ENCODE assay signal across 8 mouse cellular contexts in the genomic region with DNA sequence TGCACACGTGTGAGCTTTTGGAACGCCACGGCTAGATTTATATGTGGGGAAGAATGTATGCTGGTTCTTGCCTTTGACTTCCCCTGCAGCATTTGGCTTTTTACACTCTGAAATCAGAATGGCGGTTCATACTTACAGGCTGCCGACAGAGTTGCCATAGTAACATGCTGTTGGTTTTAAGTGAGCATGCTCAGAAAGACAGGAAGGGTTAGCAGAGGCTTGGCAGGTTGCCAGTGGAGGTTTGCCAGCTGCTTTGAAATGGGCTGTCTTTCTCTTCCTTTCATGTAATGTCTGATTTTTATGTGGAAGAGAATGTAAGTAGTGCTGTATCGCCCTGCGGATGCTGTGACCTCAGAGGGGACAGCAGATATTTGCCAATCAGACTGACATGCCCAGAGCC. TPM values are rescaled to one million over a fixed set of nuclear protein-coding genes. Genes with fewer than 3 reads are reported as not detected.
A peak's percentile ranks its signal among the peaks of the same experiment; 100 is the strongest.
DNase-seq lines count a peak whose midpoint lies in the region; ATAC-seq and TF ChIP-seq lines count a peak whose summit lies in the region.

No protein-coding gene starts in this region.

- TF ChIP-seq CTCF in MEL (IDR thresholded peaks at IDR 0.05 in 2 of 3, conservative IDR thresholded peaks at IDR 0.05 in 1 of 3; ENCODE audit: control insufficient read depth in 1 of 3, insufficient read depth in 1 of 3, low read depth in 2 of 3, low read length in 3 of 3, poor library complexity in 1 of 3, severe bottlenecking in 1 of 3): no peak
- TF ChIP-seq CTCF in lung, embryonic 14.5 days (IDR thresholded peaks at IDR 0.05; ENCODE audit: low read depth): no peak

- H3K27ac ChIP-seq in MEL (ENCODE audit: control insufficient read depth, low read depth, low read length): peak overlapping the region; percentile 42
- H3K27ac ChIP-seq in hindbrain, embryonic 11.5 days (ENCODE audit: low read depth, low read length): peak overlapping the region; percentile 75
- peak overlapping the region; percentile 93 for H3K27ac ChIP-seq in lung, embryonic 14.5 days (ENCODE audit: low read depth)

- no peaks in the 10 kb centered on the region for H3K27me3 ChIP-seq in MEL (ENCODE audit: control insufficient read depth in 1 of 2, insufficient read depth in 2 of 2, low read length in 2 of 2)
- no peaks in the 10 kb centered on the region for H3K27me3 ChIP-seq in hindbrain, embryonic 11.5 days (ENCODE audit: control insufficient read depth, insufficient read depth, low read length)
- no peaks in the 10 kb centered on the region for H3K27me3 ChIP-seq in lung, embryonic 14.5 days (ENCODE audit: insufficient read depth, low read length)

- peaks cover 5 to 8% of the 10 kb centered on the region in 2 experiments; a peak in 3 of 4 replicates for H3K4me1 ChIP-seq in MEL (ENCODE audit: control insufficient read depth in 1 of 2, insufficient read depth in 2 of 2, low read length in 2 of 2)
- H3K4me1 ChIP-seq in hindbrain, embryonic 11.5 days (replicated peaks; ENCODE audit: control insufficient read depth, insufficient read depth, low read length): no peaks in the 10 kb centered on the region
- H3K4me1 ChIP-seq in lung, embryonic 14.5 days (ENCODE audit: insufficient read depth): peaks cover 4% of the 10 kb centered on the region; the same call in 1 of the 2 replicates

- H3K4me2 ChIP-seq in hindbrain, embryonic 11.5 days (replicated peaks; ENCODE audit: low read depth, low read length): peak overlapping the region; percentile 27
- peak overlapping the region; percentile 62 for H3K4me2 ChIP-seq in lung, embryonic 14.5 days

- TF ChIP-seq RAD21 in MEL (IDR thresholded peaks at IDR 0.05; ENCODE audit: low read depth, low read length): no peak

- ATAC-seq in hindbrain, embryonic 11.5 days (ENCODE audit: low FRiP score): peak; percentile 91
- ATAC-seq in lung, embryonic 14.5 days (ENCODE audit: insufficient read depth): peak; percentile 91
- peak; percentile 88 for ATAC-seq in neutrophil, adult 5-6 weeks (ENCODE audit: extremely low read depth, insufficient number of reproducible peaks, low FRiP score, poor library complexity, severe bottlenecking)

- H3K9me3 ChIP-seq in MEL (replicated peaks; ENCODE audit: insufficient read depth, low read length): no peaks in the 10 kb centered on the region
- H3K9me3 ChIP-seq in hindbrain, embryonic 11.5 days (ENCODE audit: control insufficient read depth, low read length): no peaks in the 10 kb centered on the region
- H3K9me3 ChIP-seq in lung, embryonic 14.5 days (ENCODE audit: low read depth, low read length): no peaks in the 10 kb centered on the region

- no peaks in the 10 kb centered on the region for H3K79me2 ChIP-seq in MEL (ENCODE audit: control insufficient read depth, insufficient read depth, low read length, poor library complexity)

- no peak for TF ChIP-seq EP300 in MEL (IDR thresholded peaks at IDR 0.05; ENCODE audit: low read depth in 1 of 2, low read length in 2 of 2)

- peak; percentile 98 for DNase-seq in MEL (ENCODE audit: low read depth, low spot score)
- DNase-seq in cerebellum, adult 8-10 months: peak; percentile 96
- DNase-seq in frontal cortex, postnatal 10 days (ENCODE audit: low spot score in 2 of 2): peak; percentile 93 to 94
- DNase-seq in hindbrain, embryonic 11.5 days (ENCODE audit: low spot score): peak; percentile 87
- DNase-seq in layer of hippocampus, adult 9-10 months (ENCODE audit: low spot score): peak; percentile 97
- DNase-seq in lung, embryonic 14.5 days: peak; percentile 100
- peak; percentile 74 for DNase-seq in testis, postnatal 14 days (ENCODE audit: low spot score)

- H3K4me3 ChIP-seq in MEL (ENCODE audit: control insufficient read depth in 1 of 2, insufficient read depth in 1 of 2, low read depth in 2 of 2, low read length in 2 of 2): peak overlapping the region; percentile 28 to 50
- peak overlapping the region; percentile 16; the same call in 1 of the 2 replicates for H3K4me3 ChIP-seq in hindbrain, embryonic 11.5 days (ENCODE audit: low read depth, low read length)
- H3K4me3 ChIP-seq in lung, embryonic 14.5 days (ENCODE audit: low read depth, low read length): peak overlapping the region; percentile 22

- WGBS in hindbrain, embryonic 11.5 days: 40% methylated on average over 7 of the region's 7 CpGs
- WGBS in lung, embryonic 14.5 days: 7% methylated on average over 7 of the region's 7 CpGs

- H3K36me3 ChIP-seq in MEL (ENCODE audit: control insufficient read depth in 1 of 2, insufficient read depth in 2 of 2, low read length in 2 of 2): peaks cover 0 to 13% of the 10 kb centered on the region in 2 experiments
- H3K36me3 ChIP-seq in hindbrain, embryonic 11.5 days (ENCODE audit: control insufficient read depth, insufficient read depth, low read length): peaks cover 7% of the 10 kb centered on the region; the same call in 1 of the 2 replicates
- peaks cover 28% of the 10 kb centered on the region for H3K36me3 ChIP-seq in lung, embryonic 14.5 days (ENCODE audit: insufficient read depth)

- TF ChIP-seq POLR2A in MEL (IDR thresholded peaks at IDR 0.05; ENCODE audit: control insufficient read depth in 1 of 2, insufficient read depth in 1 of 2, low read depth in 1 of 2, low read length in 2 of 2, poor library complexity in 1 of 2): no peak

- peak overlapping the region; percentile 32 for H3K9ac ChIP-seq in MEL (ENCODE audit: control insufficient read depth, low read depth, low read length, poor library complexity, severe bottlenecking)
- H3K9ac ChIP-seq in hindbrain, embryonic 11.5 days (ENCODE audit: low read depth, low read length): peak overlapping the region; percentile 23; the same call in 1 of the 2 replicates
- peak overlapping the region; percentile 38 for H3K9ac ChIP-seq in lung, embryonic 14.5 days

TF ChIP-seq in MEL, 35 proteins besides CTCF, POLR2A, EP300 and RAD21 (continues in another document):
- no peak for TF ChIP-seq CHD2 (IDR thresholded peaks at IDR 0.05; ENCODE audit: low read length)
- no peak for TF ChIP-seq MYB (IDR thresholded peaks at IDR 0.05; ENCODE audit: low read depth, low read length)
- no peak for TF ChIP-seq POLR2AphosphoS2 (IDR thresholded peaks at IDR 0.05; ENCODE audit: low read length)
- TF ChIP-seq NRF1 (IDR thresholded peaks at IDR 0.05; ENCODE audit: insufficient read depth, low read depth, low read length, poor library complexity, severe bottlenecking): peak; percentile 67
- no peak for TF ChIP-seq USF2 (IDR thresholded peaks at IDR 0.05; ENCODE audit: borderline replicate concordance in 1 of 2, insufficient read depth in 1 of 2, low read depth in 1 of 2, low read length in 2 of 2)
- no peak for TF ChIP-seq MAFK (IDR thresholded peaks at IDR 0.05; ENCODE audit: borderline replicate concordance, low read depth, low read length)
- no peak for TF ChIP-seq ZC3H11A (IDR thresholded peaks at IDR 0.05; ENCODE audit: low read depth, low read length)
- TF ChIP-seq POLR2AphosphoS5 (IDR thresholded peaks at IDR 0.05; ENCODE audit: borderline replicate concordance, low read depth, low read length): no peak
- no peak for TF ChIP-seq MEF2A (IDR thresholded peaks at IDR 0.05; ENCODE audit: extremely low read depth, insufficient replicate concordance, low read depth, low read length, poor library complexity, severe bottlenecking)
- no peak for TF ChIP-seq E2F4 (IDR thresholded peaks at IDR 0.05; ENCODE audit: borderline replicate concordance, low read depth, low read length)
- no peak for TF ChIP-seq JUND (IDR thresholded peaks at IDR 0.05; ENCODE audit: low read depth, low read length)
- TF ChIP-seq TCF12 (IDR thresholded peaks at IDR 0.05; ENCODE audit: low read depth, low read length): no peak
- no peak for TF ChIP-seq ELF1 (IDR thresholded peaks at IDR 0.05; ENCODE audit: low read depth, low read length)
- no peak for TF ChIP-seq RCOR1 (IDR thresholded peaks at IDR 0.05; ENCODE audit: low read depth, low read length)
- peak; percentile 88 for TF ChIP-seq MXI1 (IDR thresholded peaks at IDR 0.05; ENCODE audit: low read depth, low read length)
- peak; percentile 53; the same call in 1 of the 2 replicates for TF ChIP-seq HCFC1 (IDR thresholded peaks at IDR 0.05; ENCODE audit: low read depth, low read length)
- no peak for TF ChIP-seq ZMIZ1 (IDR thresholded peaks at IDR 0.05; ENCODE audit: low read depth, low read length)
- peak; percentile 94; the same call in 1 of the 2 replicates for TF ChIP-seq SIN3A (IDR thresholded peaks at IDR 0.05; ENCODE audit: low read length)
- TF ChIP-seq GATA1 (IDR thresholded peaks at IDR 0.05; ENCODE audit: low read depth, low read length): no peak
- TF ChIP-seq ETS1 (IDR thresholded peaks at IDR 0.05; ENCODE audit: low read depth, low read length): peak; percentile 84
- 0 out of 2 replicates have a peak, but pooled peaks have one; percentile 21 for TF ChIP-seq MAX (IDR thresholded peaks at IDR 0.05; ENCODE audit: low read length)
- TF ChIP-seq GABPA (IDR thresholded peaks at IDR 0.05; ENCODE audit: low read depth, low read length): no peak
- TF ChIP-seq TAL1 (IDR thresholded peaks at IDR 0.05; ENCODE audit: low read length): no peak
- TF ChIP-seq MAZ (IDR thresholded peaks at IDR 0.05; ENCODE audit: low read depth, low read length): no peak
- TF ChIP-seq TBP (IDR thresholded peaks at IDR 0.05; ENCODE audit: low read depth, low read length): no peak
- TF ChIP-seq USF1 (IDR thresholded peaks at IDR 0.05; ENCODE audit: low read depth, low read length): no peak
- TF ChIP-seq CHD1 (IDR thresholded peaks at IDR 0.05; ENCODE audit: low read depth, low read length): no peak
- TF ChIP-seq ZKSCAN1 (IDR thresholded peaks at IDR 0.05; ENCODE audit: low read depth, low read length): no peak
- no peak; the same call in 1 of the 2 replicates for TF ChIP-seq MYC (IDR thresholded peaks at IDR 0.05; ENCODE audit: low read depth, low read length)
- no peak for TF ChIP-seq NELFE (IDR thresholded peaks at IDR 0.05; ENCODE audit: low read depth, low read length)
- no peak for TF ChIP-seq BHLHE40 (IDR thresholded peaks at IDR 0.05; ENCODE audit: borderline replicate concordance, low read depth, low read length)
- no peak for TF ChIP-seq ZNF384 (IDR thresholded peaks at IDR 0.05; ENCODE audit: low read depth, low read length)
- TF ChIP-seq UBTF (IDR thresholded peaks at IDR 0.05; ENCODE audit: borderline replicate concordance, insufficient read depth, low read depth, low read length): no peak
- TF ChIP-seq KAT2A (conservative IDR thresholded peaks at IDR 0.05; ENCODE audit: low read depth, low read length): no peak

RNA-seq across cellular contexts. Expression of gene Arid4a, which starts 32.3 kb away (rescaled TPM):
- 6.7 and 7.2 TPM in 2 replicates for total RNA-seq in MEL (2012; rRNA removed)
- polyA plus RNA-seq in MEL (2012; ENCODE audit: insufficient read depth in 1 of 2, insufficient read length in 2 of 2, low read depth in 1 of 2, low replicate concordance in 2 of 2, missing spikeins in 1 of 2): 10 to 100 TPM in 1 of 2 experiments, not detected in 1; 13.0 TPM
- polyA plus RNA-seq in hindbrain, embryonic 11.5 days (2014; fragmentation: Nextera tagmentation; extraction: Ambion mirVana): 32.8 and 38.4 TPM in 2 replicates
- 35.9 and 37.2 TPM in 2 replicates for polyA plus RNA-seq in lung, embryonic 14.5 days (2014; fragmentation: Nextera tagmentation; extraction: Ambion mirVana)
- 202 and 220 TPM in 2 replicates for total RNA-seq in neutrophil, adult 5-6 weeks (2017)

Comparison
In these comparisons a context has a peak if more than half of its experiments do, and no peak if none do; other contexts are left out.
1. Peak in every context shown above with its lines: DNase-seq, ATAC-seq, H3K4me3 ChIP-seq and H3K27ac ChIP-seq.
2. H3K27ac ChIP-seq: peak in every context shown above with its lines; median percentile 93 in lung, embryonic 14.5 days; 75 in hindbrain, embryonic 11.5 days; 42 in MEL.